Mouse (Mus musculus) adrenal gland, adult (tissue): ENCODE data around the gene Muc5b.
"Not testable (repeated sequence)": the region's sequence is repeated elsewhere in the genome, so short reads cannot be mapped to it uniquely, and the experiment has no call there.

Experiments used
- DNase-seq, 2 experiments: peaks; one replicate each; pipeline ENCODE4 v3.0.0; 2022 to 2023; ENCODE audit warnings: low spot score in 1 of 2; ENCODE audit not compliant: inconsistent age in 2 of 2

Muc5b gene

DNA sequence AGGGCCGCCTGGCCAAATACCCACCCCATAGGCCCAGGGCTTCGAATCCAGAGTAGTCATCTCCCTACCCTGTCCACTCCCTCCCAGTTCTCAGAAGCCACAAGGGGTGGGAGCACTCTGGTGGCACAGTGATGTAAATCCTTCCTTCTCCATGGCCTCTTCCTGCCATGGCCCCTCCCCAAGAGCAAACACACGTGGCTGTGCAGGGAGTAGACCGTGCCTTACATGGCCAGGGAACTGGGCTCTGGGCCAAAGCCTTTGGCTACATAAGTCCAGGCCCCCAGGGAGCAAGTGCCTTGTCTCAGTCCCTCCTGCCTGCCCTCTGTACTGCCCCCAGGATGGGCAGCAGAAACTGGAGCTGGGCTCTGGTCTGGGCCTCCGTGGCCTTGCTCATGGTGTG lies at the start of gene Muc5b:
Muc5b (plus strand) TSS at position 292 of the 400 bp plus-strand sequence.
- DNase-seq: no peak

DNA sequence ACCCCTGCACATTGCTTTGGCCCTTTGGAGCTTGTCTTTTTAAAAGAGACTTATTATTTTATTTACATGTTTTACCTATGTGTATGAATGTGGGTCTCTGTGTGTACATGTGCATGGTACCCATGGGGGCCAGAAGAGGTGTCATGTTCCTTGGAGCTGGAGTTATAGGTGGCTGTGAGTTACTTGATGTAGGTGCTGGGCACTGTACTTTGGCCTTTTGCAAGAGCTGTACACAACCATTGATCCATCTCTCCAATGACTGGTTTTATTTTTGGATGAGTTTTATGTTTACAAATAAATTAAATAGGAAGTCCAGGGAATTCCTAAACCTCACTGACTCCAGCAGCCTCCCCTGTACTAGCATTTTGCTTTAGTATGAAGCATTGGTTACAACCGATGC lies 44.6 kb upstream of the Muc5b start:
- no peak for DNase-seq

DNA sequence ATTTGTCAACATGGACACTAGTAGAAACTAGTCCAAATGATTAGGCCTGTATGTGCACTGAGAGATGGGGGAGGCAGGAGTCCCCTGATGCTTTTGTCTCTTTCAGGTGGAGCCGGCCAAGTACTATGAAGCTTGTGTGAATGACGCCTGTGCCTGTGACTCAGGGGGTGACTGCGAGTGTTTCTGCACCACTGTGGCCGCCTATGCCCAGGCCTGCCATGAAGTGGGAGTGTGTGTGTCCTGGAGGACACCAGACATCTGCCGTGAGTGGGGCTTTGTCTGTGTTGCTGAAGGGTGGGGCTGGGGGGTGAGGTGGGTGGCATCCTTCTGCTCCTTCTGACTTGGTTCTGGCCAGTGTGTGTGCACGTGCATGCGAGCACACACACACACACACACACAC lies 35.7 kb upstream of the Muc5b start:
- no peak for DNase-seq

DNA sequence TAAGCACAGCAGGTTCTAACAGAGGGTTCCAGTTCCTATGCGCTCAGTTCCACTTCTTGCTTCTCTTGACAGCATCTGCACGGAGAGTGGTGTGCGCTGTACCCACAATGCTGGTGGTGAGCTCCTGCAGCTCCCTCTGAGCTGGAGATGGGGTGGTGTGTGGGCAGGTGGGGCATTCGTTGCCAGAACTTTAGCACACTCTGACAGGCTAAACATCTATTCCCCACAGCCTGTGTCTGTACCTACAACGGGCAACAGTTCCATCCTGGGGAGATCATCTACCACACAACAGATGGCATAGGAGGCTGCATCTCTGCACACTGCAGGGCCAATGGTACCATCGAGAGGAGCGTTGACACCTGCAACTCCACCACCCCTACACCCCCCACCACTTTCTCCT lies 33.5 kb upstream of the Muc5b start:
- DNase-seq: no peak

DNA sequence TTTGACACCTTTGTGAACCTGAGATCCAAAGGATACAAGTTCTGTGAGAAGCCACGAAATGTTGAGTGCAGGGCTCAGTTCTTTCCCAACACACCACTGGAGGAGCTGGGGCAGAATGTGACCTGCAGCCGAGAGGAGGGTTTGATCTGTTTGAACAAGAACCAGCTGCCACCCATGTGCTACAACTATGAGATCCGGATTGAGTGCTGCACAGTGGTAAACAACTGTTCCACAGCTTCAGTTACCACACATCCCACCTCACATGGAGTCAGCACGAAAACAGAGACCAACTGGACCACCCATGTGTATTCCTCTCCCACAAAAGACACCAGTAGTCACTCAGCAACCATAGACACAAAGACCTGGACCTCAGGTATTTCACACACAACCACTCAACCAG lies 31.0 kb upstream of the Muc5b start:
- not testable (repeated sequence) for DNase-seq

DNA sequence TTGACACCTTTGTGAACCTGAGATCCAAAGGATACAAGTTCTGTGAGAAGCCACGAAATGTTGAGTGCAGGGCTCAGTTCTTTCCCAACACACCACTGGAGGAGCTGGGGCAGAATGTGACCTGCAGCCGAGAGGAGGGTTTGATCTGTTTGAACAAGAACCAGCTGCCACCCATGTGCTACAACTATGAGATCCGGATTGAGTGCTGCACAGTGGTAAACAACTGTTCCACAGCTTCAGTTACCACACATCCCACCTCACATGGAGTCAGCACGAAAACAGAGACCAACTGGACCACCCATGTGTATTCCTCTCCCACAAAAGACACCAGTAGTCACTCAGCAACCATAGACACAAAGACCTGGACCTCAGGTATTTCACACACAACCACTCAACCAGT lies 28.9 kb upstream of the Muc5b start:
- DNase-seq: not testable (repeated sequence)

DNA sequence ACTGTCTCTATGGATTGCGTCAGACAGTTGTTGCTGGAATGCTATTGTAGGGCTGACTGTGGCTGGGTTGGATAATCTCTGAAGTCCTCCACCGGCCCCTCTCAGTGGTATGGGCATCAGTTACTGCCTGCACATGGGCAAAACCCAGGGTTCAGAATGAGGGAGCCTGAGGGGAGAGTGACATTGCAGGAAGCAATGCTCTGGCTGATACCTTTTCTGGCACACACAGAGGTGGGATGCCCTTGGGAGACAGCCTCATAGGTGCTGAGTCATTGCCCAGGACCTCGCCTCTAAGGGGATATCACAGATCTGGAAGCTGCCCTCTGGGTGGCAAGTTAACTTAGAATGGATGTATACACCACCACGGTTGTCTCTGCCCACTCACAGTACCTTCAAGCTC lies 25.5 kb upstream of the Muc5b start:
- DNase-seq: peak in 1 of 2 experiments; percentile 53

DNA sequence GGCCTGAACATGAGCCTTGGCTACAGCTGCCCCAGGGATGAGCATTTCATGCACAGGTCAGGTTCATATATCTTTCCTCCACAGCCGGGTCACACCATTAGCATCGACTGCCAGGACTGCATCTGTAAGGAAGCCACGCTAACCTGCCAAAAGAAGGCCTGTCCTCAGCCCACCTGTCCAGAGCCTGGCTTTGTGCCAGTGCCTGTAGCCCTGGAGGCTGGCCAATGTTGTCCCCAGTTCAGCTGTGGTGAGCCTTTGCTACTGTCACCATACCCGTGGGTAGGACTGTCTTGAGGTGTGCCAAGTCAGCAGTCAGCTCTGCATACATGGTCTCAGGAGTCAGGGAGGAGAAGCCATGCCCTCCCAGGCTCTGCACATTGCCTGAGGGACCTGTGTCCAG lies 23.5 kb upstream of the Muc5b start:
- DNase-seq: no peak

DNA sequence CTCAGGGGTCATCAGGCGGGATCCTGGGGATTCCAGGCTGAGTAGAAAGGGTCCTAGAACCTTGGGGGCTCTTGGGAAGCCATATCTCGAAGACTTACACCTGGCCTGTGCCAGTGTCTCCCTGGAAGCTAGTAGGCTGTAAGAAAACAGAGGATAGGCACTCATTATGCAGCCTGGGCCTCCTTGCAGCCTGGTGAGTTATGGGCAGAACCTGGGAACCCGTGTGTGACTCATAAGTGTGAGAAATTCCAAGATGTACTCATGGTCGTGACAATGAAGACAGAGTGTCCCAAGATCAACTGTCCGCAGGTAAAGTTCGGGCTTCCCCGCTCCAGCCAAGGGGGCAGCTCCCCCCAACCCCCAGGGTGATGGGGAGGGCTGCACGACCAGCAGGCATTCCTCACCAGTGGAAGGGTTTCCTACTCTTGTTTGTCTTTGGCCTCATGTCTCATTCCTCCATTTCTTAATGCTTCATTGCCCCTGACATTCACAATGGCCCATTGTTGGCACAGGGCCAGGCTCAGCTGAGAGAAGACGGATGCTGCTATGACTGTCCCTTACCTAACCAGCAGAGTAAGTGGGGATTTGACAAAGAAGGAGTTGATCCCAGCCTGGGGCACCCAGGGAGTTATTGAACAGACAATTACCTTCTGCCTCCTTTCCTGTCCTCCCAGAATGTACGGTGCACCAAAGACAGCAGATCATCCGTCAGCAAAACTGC lies 21.4 kb upstream of the Muc5b start:
- DNase-seq: peak; percentile 46 to 85

DNA sequence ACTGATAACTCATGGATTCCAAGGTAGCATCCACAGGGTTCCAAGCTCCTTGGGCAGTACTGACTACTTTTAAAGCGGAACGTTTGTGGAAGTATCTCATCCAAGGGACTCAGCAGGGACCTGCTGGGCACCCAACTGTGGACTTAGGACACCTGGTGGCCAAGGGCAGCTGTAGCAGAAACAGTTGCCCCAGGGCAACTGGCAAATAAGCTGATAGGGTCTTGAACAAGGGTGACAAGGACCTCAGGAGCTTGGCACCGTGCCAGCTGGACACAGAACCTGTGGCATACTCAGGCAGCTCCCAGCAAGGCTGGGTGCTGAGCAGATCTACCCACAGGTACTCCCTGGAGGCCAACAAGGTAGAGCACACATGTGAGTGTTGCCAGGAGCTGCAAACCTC lies 20.6 kb upstream of the Muc5b start:
- peak in 1 of 2 experiments; percentile 27 for DNase-seq

DNA sequence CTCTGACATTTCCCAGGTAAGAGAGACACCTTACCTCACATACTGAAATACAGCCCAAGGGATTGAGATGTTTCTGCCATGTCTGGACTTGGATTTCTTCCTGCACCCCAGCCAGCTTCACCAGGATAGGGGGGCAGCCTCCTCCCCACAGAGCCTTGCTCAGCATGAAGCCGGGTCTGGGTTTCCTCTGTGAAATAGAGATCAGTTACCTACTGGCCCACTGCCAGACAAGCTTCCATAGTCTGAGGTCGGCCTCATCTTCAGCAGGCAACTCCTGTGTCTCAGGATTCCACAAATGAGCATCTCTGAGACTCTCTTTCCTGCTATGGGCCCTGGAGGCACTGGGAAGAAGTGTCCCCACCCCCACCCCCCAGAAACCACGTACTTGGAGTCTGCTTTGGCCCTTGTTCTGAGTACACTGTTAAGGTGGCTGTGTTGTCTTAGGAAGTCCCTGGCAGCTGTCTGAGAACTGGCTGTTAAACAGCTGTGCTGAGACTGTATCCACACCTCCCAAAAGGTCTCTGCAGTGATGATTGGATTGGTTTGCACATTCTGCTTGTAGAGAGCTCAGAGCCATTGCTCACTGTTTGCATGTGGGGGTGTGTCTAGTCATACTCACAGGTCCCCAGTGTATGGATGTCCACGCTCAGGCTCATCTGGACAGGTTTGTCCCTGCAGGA lies 16.1 kb upstream of the Muc5b start:
- no peak for DNase-seq

DNA sequence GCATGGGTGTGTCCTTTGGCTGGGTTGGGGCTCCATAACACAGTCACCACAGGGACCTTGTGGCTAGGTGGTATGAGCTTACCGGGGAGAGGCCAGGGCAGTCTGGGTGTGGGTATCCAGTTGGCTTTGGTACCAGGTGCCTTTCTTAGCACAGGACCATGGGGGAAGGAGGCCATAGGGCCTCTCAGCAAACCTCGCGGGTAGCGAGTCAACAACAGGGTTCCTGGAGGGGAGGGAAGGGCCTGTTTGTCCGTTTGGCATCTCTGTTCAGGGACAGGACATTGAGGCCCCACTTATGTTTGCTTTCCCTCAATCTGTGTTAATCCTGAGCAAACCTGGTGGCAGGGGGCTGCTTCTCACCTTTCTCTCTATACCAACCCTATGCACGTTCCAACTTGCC lies 15.2 kb upstream of the Muc5b start:
- no peak for DNase-seq

DNA sequence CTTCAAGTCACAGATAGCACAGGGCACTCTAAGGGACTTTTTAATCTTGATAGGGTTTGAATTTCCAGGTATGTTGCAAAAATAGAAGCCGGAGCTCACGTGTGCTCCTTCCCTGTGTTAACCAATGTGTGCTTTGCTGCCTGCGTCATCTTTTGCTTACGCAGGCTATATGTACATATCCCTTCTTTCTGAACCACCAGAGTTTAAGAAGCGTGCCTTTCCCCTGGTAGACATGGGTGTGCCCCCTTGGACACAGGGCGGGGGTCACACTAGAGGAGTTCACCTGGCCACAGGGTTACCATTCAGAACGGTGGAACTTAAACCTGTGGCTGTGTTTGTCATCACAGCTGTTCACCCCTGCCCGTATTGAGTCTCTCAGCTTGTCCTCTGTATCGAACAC lies 14.5 kb upstream of the Muc5b start:
- no peak for DNase-seq

DNA sequence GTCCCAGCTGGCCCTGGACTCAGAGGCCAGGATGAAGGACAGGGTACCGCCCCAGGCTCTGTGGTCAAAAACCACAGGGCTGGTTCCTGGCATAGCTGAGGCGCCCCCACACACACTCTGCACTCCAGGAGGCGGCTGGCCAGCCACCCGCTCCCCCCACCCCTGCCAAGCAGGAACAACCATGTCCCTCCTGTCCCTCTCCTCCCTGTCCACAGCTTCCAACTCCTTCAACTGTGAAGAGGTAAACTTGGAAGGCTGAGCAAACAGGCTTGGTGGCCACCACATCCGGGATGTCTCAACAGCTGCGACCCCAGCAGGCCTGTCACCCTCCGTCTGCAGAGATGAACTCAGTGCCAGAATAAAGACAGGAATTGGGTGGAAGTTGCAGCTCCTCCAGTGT lies 2.9 kb upstream of the Muc5b start:
- no peak for DNase-seq

DNA sequence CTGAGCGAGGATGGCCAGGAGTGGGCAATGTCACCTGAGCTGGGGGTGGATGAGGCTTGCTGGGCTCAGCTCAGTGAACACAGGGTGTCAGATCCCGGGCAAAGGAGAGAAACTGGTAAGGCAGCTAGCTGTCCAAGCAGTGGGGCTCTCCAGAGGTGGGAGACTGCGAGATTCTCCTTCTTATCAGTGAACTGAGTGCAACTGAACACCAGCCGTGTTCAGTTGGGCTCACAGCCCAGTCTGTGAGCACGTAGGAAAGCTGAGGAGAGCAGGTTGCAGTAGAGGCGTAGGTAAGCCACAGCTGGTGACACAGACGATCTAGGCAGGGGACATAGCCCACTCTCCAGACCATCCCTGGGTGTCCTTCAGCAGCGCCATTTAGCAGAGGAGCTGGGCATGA lies 2.4 kb upstream of the Muc5b start:
- no peak for DNase-seq

DNA sequence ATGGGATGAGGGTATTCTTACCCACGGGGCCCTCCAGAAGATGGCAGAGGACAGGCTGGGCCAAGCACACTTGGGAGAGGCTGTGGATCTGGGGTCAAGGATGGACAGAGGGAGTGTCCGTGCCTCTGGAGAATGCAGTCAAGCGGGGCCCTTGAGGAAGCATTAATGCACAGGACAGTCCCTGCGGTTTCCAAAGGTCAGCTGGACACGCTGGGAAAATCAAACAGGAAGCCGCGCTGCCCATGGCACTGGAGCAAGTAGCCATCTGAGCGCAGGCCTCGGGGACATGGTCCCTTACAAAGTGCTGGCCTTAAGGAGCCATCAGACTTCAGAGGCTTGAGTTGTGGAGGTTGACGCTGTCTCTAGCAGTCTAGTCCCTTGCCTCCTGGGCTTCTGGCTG lies 1.5 kb downstream of the Muc5b start:
- DNase-seq: no peak

DNA sequence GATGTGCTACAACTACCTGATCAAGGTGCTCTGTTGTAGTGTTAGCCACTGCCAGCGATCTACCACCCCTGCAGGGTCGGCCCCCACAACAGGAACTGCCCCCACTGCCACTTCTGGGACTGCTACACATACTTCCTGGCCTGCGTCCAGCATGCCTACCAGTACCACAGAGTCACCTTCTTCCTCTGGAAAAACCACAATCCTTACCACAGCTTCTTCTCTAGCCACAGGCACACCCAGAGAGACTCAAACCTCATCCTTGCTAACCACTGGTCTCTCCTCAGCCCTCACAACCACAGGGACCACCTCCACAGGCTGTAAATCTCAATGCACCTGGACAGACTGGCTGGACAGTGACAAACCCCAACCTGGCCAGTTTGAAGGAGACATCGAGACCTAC lies 22.2 kb downstream of the Muc5b start:
- no peak for DNase-seq

DNA sequence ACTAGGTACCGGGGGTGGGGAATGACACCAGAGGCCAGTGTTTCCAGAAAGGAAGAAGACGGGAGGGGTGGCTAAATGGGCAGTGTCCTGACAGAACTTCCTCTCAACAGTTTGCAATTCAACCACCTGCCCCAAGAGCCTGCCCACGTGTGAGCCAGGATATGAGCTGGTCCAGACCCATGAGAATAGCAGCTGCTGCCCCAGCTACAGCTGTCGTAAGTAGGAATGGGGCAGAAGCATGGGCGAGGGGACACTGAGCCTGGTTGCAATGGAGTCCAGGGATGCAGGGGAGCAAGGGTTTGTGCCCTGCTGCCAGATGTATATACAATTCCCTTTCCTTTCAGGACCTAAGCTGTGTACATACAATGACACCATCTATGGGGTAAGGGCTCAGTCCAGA lies 30.8 kb downstream of the Muc5b start:
- no peak for DNase-seq

DNA sequence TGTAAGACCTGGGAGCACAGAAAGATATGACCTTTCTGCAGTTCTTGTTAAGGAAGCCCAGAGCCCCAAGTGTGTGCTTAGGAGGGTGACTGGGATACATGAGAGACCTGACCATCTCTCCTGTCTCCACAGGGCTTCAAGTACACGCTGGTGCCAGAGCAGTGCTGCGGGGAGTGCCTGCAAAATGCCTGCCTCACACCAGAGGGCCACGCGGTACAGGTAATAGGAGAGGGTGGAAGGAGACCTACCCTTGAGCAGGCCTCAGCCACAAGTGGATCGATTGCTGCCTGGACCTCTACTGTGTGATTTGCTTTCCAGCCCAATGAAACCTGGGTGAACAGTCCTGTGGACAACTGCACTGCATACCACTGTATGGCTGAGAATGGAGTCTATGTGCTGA lies 31.7 kb downstream of the Muc5b start:
- DNase-seq: no peak

DNA sequence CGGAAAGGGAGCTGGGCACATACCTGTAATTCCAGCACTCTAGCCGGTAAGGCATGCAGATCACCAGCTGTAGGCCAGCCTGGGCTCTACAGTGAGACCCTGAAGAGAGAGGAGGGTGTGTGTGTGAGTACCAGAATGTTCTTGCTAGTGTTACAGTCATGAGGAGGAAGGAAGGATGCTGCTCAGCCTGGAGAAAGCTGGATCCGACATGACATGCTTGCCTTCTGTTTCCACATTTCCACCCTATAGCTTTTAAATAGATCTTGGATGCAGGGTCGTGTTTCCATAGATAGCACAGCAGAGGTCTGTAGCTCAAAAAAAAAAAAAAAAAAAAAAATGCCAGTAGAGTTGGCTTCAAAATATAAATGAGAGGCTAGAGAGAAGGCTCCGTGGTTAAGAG lies 36.0 kb downstream of the Muc5b start:
- no peak for DNase-seq

DNA sequence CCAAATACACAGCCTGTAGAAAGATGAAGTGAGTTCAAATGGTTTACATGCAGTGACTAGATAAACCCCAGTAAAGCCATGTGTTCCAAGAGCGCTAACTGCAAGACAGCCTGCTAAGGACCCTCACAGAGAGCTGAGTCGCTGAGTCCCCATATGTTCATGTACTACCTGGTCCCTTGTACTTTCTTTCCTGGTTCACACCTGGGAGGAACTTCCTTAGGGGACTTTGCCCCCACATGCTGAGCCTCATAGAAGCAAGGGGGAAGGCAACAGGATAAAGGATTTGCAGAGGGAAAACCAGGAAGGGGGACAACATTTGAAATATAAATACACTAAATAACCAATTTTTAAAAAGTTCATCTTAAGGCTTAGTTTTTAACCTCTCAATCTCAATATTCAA lies 39.9 kb downstream of the Muc5b start:
- DNase-seq: no peak

DNA sequence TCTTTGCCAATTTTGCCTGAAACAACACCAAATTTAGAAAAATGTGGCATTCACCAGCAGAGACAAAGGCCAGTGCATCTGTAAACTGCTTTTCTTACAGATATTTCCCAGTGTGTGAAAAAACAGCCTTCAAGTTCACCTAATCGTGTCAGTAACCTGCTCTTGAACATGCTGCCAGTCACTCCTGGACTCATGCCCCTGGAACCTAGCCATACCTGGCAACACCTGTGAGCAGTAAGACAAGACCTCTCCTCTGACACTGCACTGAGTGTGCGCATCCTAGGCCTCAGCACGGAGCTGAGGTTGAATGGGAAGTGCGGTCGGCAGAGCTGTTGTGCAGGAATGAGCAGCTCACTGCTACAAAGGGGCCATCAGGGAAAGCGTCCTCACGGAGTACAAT lies 53.3 kb downstream of the Muc5b start:
- no peak for DNase-seq

DNA sequence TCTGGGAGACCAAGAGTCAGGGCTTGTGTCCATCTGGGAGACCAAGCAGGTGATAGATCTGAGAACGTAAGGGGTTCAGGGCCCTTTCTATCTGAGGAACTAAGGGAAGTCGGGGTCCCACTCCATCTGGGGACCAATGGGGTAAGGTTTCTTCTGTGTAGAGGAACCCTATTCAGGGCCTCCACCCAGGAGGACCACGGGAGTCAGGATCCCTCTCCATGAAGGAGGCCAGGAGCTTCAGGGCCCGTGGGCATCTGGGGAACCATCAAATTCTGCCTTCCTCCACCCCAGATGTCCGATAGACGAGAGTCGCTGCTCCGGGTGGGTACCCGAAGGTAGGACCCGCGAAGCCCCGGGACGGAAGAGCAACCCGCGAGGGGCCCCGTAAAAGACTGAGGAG lies 63.0 kb downstream of the Muc5b start:
- DNase-seq: no peak
